Mouse (Mus musculus): ENCODE data around the gene Espnl.

DNA sequence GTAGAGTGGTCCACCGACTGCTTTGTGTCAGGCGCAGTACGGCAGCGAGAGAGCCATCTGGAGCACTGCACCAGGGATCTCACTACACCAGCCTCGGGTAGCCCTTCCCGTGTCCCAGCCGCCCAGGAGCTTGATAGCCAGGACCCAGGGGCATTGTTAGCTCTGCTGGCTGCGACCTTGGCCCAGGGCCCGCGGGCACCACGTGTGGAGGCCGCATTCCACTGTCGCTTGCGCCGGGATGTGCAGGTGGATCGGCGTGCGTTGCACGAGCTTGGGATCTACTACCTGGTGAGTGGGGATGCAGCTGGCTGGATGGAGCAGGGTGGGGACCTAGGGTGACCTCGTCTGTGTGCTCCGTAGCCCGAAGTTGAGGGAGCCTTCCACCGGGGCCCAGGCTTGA is 48.2 kb downstream of the Espnl start:
- no peak for TF ChIP-seq CTCF (IDR thresholded peaks at IDR 0.05; ENCODE audit: low read depth)
- TF ChIP-seq EP300 (IDR thresholded peaks at IDR 0.05; ENCODE audit: low read depth) = no peak
